Mouse (Mus musculus) brain, embryonic 14.5 days (tissue): ENCODE measurements around the gene Odf3l1.

Source experiments
- CTCF ChIP-seq: fragments of 200-500 bp; IDR thresholded peaks from 2 replicates; pipeline ENCODE4 v1.5.1; 2012; ENCODE audit warnings: inconsistent platforms, mild to moderate bottlenecking, moderate library complexity, borderline replicate concordance; ENCODE audit not compliant: insufficient read depth, insufficient read length; ENCODE audit errors: extremely low read depth
- POLR2A ChIP-seq: fragments of 200-500 bp; IDR thresholded peaks from 2 replicates; pipeline ENCODE4 v1.6.1; 2012; ENCODE audit warnings: mild to moderate bottlenecking, inconsistent platforms, borderline replicate concordance; ENCODE audit not compliant: poor library complexity, insufficient read depth, insufficient read length, severe bottlenecking; ENCODE audit errors: extremely low read depth

DNA sequence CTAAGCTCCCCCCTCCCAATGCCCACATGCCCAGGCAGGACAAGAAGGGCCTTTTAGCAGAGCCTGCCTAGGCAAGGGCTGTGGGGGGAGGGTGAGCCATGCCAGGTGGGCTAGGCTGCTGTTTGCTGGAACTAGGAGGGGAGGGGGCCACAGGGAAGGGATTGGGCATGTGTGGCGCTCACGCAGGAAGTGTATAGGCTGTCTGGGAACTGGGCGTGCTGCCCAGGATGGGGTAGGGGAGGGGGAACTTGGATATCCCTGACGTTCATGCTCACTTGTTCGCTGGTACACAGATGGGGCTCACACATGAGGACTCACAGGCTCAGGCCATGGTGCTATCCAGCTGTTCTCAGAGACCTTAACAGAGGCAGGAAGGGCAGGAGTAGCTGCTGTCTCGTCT is 3.8 kb upstream of the Odf3l1 start:
- TF ChIP-seq CTCF (no peak), POLR2A (no peak)
